Mouse (Mus musculus): ENCODE data around the gene Coq7.

Gene Coq7

GRCm38 (mm10) chr7:118494892-118495579 is 38.1 kb downstream of the Coq7 start:
- no peak for DNase-seq (ENCODE audit: low spot score)

GRCm38 (mm10) chr7:118493892-118494291 is 39.3 kb downstream of the Coq7 start:
- DNase-seq (ENCODE audit: low spot score), result no peak

- no peak for DNase-seq (ENCODE audit: low spot score)
These were observed 41.6 kb downstream of the Coq7 start, which contains the start of gene Itpripl2 for GRCm38 (mm10) chr7:118491431-118492147. TSS of gene Itpripl2 (minus strand) at chr7:118491975.

GRCm38 (mm10) chr7:118490666-118491430 is 42.3 kb downstream of the Coq7 start:
- no peak for DNase-seq (ENCODE audit: low spot score)

GRCm38 (mm10) chr7:118489706-118490665 is 43.2 kb downstream of the Coq7 start:
- no peak for DNase-seq (ENCODE audit: low spot score)

GRCm38 (mm10) chr7:118488060-118488664 is 45.0 kb downstream of the Coq7 start:
- DNase-seq (ENCODE audit: low spot score), result no peak

- DNase-seq (ENCODE audit: low spot score), result no peak
These were observed 46.2 kb downstream of the Coq7 start for GRCm38 (mm10) chr7:118486917-118487316.

GRCm38 (mm10) chr7:118483996-118484395 is 49.2 kb downstream of the Coq7 start:
- no peak for DNase-seq (ENCODE audit: low spot score)

- no peak for DNase-seq (ENCODE audit: low spot score)
These were observed 51.2 kb downstream of the Coq7 start for GRCm38 (mm10) chr7:118482001-118482400.

GRCm38 (mm10) chr7:118481047-118481810 is 51.9 kb downstream of the Coq7 start:
- no peak for DNase-seq (ENCODE audit: low spot score)

- DNase-seq (ENCODE audit: low spot score), result no peak
These were observed 52.9 kb downstream of the Coq7 start for GRCm38 (mm10) chr7:118480160-118480709.

GRCm38 (mm10) chr7:118478835-118479312 is 54.3 kb downstream of the Coq7 start:
- peak; percentile 22 for DNase-seq (ENCODE audit: low spot score)

GRCm38 (mm10) chr7:118476428-118476827 is 56.7 kb downstream of the Coq7 start:
- no peak for DNase-seq (ENCODE audit: low spot score)

- no peak for DNase-seq (ENCODE audit: low spot score)
These were observed 58.0 kb downstream of the Coq7 start for GRCm38 (mm10) chr7:118475008-118475705.

GRCm38 (mm10) chr7:118472886-118473285 is 60.3 kb downstream of the Coq7 start:
- no peak for DNase-seq (ENCODE audit: low spot score)

GRCm38 (mm10) chr7:118468060-118468459 is 65.1 kb downstream of the Coq7 start:
- no peak for DNase-seq (ENCODE audit: low spot score)

GRCm38 (mm10) chr7:118464432-118464831 is 68.7 kb downstream of the Coq7 start:
- DNase-seq (ENCODE audit: low spot score), result no peak

GRCm38 (mm10) chr7:118462818-118463762 is 70.1 kb downstream of the Coq7 start:
- DNase-seq (ENCODE audit: low spot score), result no peak

Measured in layer of hippocampus, adult 9-10 months (tissue).